Mouse (Mus musculus): ENCODE measurements around the gene Gls. TPM values are rescaled to one million over a fixed set of nuclear protein-coding genes. Genes with fewer than 3 reads are reported as not detected.
A peak's percentile ranks its signal among the peaks of the same experiment; 100 is the strongest.

Gene Gls
- total and polyA plus RNA-seq, 3 experiments: 148 to 358 (median 311) TPM

DNA sequence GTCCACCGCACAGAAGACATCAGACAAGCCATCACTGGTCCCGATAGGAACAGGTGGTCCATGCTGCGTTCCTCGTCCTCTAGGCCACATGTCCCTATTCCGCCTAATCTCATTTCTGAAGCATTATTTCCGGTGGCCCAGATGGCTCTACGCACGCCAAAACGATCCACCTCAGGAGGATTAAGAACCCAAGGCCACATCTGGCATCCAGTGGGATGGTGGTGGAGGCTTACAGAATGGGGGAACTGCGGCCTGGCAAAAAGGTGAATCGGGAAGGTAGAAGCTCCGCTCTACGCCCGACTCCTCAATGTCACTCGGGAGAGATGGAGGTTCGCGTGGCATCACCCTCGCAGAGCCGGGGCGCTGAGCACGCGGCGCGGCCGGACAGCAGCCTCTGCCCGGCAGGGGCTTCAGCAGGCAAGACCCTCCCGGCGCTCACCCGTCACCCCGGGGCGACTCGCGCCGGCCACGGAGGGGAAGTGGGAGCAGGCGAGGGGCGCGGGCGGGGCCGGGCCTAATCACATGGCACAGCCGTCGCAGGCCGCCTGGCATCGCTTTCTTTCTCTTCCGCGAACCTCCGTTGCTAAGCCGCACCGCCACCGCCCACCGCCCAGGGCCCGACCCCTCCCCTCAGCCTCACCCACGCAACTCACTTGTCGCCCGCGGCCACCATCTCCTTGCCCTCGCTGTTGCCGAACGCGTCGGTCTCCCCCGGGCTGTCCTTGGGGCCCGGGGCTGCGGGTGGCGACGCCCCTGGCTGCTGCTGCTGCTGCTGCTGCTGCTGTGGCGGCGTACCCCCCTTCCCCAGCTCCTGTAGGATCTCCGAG is 880 bp downstream of the Gls start:
- 0 out of 2 replicates have a peak, but pooled peaks have one; percentile 64 for TF ChIP-seq POLR2AphosphoS5 (IDR thresholded peaks at IDR 0.05; ENCODE audit: insufficient replicate concordance, low read depth, low read length)
- TF ChIP-seq GATA2 (IDR thresholded peaks at IDR 0.05; ENCODE audit: borderline replicate concordance, low read depth, low read length): no peak

DNA sequence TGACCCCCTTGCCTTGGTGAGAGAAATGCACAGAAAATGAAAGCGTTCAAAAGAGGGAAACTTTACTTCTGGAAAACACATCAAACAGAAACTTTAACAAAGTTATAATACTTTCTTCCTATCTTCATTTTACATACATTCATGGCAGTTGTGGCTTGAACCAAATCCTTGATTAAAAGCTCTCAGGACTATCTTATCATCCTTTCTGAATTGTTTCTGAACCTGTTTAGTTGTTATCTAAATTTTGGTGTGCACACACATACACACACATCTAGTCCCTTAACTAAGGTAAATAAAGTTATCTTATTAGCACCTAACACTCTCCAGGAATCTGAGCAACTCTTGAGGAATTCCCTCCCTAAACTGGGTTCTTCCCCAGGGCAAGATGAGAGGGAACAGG is 2.6 kb downstream of the Gls start:
- Histone ChIP-seq H3K4me1 (ENCODE audit: insufficient read depth, low read depth, low read length) (peaks cover 52% of the 10 kb centered on the region), H3K9me3 (replicated peaks) (no peaks in the 10 kb centered on the region), H3K36me3 (replicated peaks) (peaks cover 9% of the 10 kb centered on the region), H3K4me3 (ENCODE audit: low read depth, low read length) (peak overlapping the region; percentile 49; the same call in 1 of the 2 replicates), H3K27me3 (ENCODE audit: insufficient read depth, low read length) (no peaks in the 10 kb centered on the region)
- ATAC-seq (ENCODE audit: extremely low read depth, insufficient number of reproducible peaks, low FRiP score, poor library complexity, severe bottlenecking) (no peak), DNase-seq (ENCODE audit: low spot score) (no peak)
- TF ChIP-seq CTCF (IDR thresholded peaks at IDR 0.05; ENCODE audit: low read depth, low read length) (no peak), TAL1 (conservative IDR thresholded peaks at IDR 0.05; ENCODE audit: low read depth, low read length) (no peak), GATA2 (IDR thresholded peaks at IDR 0.05; ENCODE audit: borderline replicate concordance, low read depth, low read length) (no peak), GATA1 (IDR thresholded peaks at IDR 0.05; ENCODE audit: borderline replicate concordance, low read length) (no peak), POLR2AphosphoS5 (IDR thresholded peaks at IDR 0.05; ENCODE audit: insufficient replicate concordance, low read depth, low read length) (no peak)

More for the DNA sequence above, 880 bp downstream of the Gls start:
- peaks cover 4% of the 10 kb centered on the region for H3K36me3 ChIP-seq (replicated peaks)
- H3K9me3 ChIP-seq (replicated peaks): no peaks in the 10 kb centered on the region
- DNase-seq (ENCODE audit: low spot score) (peak; percentile 81), ATAC-seq (ENCODE audit: extremely low read depth, insufficient number of reproducible peaks, low FRiP score, poor library complexity, severe bottlenecking) (0 out of 2 replicates have a peak, but pooled peaks have one; percentile 10)
- H3K4me1 ChIP-seq (ENCODE audit: insufficient read depth, low read depth, low read length): peaks cover 42% of the 10 kb centered on the region
- no peaks in the 10 kb centered on the region for H3K27me3 ChIP-seq (ENCODE audit: insufficient read depth, low read length)
- peak overlapping the region; percentile 99 for H3K4me3 ChIP-seq (ENCODE audit: low read depth, low read length)

DNA sequence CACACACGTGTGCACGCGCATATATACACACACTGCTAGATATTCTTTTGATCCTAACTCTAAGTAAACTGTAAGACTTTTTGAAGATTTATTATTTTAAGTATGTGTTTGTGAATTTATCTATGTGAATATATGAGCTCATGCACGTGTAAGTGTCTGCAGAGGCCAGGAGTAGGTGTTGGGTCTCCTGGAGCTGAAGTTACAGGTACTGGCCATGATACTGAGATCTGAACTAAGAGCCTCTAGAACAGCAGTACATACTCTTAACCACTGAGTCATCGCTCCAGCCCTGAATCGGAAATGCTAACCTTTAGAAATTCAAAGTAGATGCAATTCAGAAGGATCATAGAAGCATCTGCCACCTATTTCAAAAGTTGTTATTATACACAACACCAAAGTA is 4.9 kb downstream of the Gls start:
- peaks cover 59% of the 10 kb centered on the region for H3K4me1 ChIP-seq (ENCODE audit: insufficient read depth, low read depth, low read length)
- no peak for TF ChIP-seq GATA1 (IDR thresholded peaks at IDR 0.05; ENCODE audit: borderline replicate concordance, low read length)
- no peak for TF ChIP-seq POLR2AphosphoS5 (IDR thresholded peaks at IDR 0.05; ENCODE audit: insufficient replicate concordance, low read depth, low read length)
- TF ChIP-seq GATA2 (IDR thresholded peaks at IDR 0.05; ENCODE audit: borderline replicate concordance, low read depth, low read length): no peak
- TF ChIP-seq CTCF (IDR thresholded peaks at IDR 0.05; ENCODE audit: low read depth, low read length): no peak
- no peak for TF ChIP-seq TAL1 (conservative IDR thresholded peaks at IDR 0.05; ENCODE audit: low read depth, low read length)
- ATAC-seq (ENCODE audit: extremely low read depth, insufficient number of reproducible peaks, low FRiP score, poor library complexity, severe bottlenecking) (no peak), DNase-seq (ENCODE audit: low spot score) (no peak)
- no peaks in the 10 kb centered on the region for H3K9me3 ChIP-seq (replicated peaks)
- no peaks in the 10 kb centered on the region for H3K27me3 ChIP-seq (ENCODE audit: insufficient read depth, low read length)
- H3K4me3 ChIP-seq (ENCODE audit: low read depth, low read length): no peak overlapping the region
- H3K36me3 ChIP-seq (replicated peaks): peaks cover 11% of the 10 kb centered on the region

DNA sequence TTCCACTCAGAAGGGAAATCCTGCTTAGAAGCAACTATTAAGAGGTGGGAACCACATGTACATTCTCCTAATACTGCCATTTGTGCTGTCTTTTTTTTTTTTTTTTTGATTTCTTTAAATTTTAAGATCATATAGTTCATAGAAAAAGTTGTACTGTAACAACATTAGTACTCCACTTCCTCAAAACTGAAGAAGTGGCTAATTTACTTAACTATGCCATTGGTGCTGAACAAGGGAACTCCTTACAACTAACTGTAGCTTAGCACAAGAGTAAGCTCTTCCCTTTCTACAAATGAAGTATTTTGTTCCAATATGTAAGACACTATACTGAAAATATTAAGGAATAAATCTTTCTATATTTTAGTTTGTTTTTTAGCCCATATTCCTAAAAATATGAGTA is 6.6 kb downstream of the Gls start:
- Histone ChIP-seq H3K27me3 (ENCODE audit: insufficient read depth, low read length) (no peaks in the 10 kb centered on the region), H3K4me1 (ENCODE audit: insufficient read depth, low read depth, low read length) (peaks cover 61% of the 10 kb centered on the region), H3K36me3 (replicated peaks) (peaks cover 16% of the 10 kb centered on the region), H3K4me3 (ENCODE audit: low read depth, low read length) (no peak overlapping the region), H3K9me3 (replicated peaks) (no peaks in the 10 kb centered on the region)
- no peak for DNase-seq (ENCODE audit: low spot score)
- TF ChIP-seq CTCF (IDR thresholded peaks at IDR 0.05; ENCODE audit: low read depth, low read length) (no peak), POLR2AphosphoS5 (IDR thresholded peaks at IDR 0.05; ENCODE audit: insufficient replicate concordance, low read depth, low read length) (no peak), GATA2 (IDR thresholded peaks at IDR 0.05; ENCODE audit: borderline replicate concordance, low read depth, low read length) (no peak), GATA1 (IDR thresholded peaks at IDR 0.05; ENCODE audit: borderline replicate concordance, low read length) (no peak), TAL1 (conservative IDR thresholded peaks at IDR 0.05; ENCODE audit: low read depth, low read length) (no peak)
- peak; percentile 37; the same call in 1 of the 2 replicates for ATAC-seq (ENCODE audit: extremely low read depth, insufficient number of reproducible peaks, low FRiP score, poor library complexity, severe bottlenecking)

DNA sequence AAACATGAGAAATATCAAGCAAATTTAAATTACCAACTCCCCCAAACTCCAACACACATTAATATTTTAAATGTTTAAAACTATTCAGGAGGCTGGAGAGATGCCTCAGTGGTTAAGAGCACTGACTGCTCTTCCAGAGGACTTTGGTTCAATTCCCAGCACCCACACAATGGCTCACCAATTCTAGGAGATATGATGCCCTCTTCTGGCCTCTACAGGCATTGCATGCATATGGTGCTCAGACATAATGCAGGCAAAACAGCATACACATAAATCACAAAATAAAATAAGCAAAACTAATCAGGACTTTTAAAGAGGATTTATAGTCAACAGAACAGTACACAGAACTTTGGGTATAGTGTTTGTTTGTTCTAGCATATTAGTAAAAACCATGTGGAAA is 16.3 kb downstream of the Gls start:
- Histone ChIP-seq H3K27me3 (ENCODE audit: insufficient read depth, low read length) (no peaks in the 10 kb centered on the region), H3K4me3 (ENCODE audit: low read depth, low read length) (no peak overlapping the region), H3K9me3 (replicated peaks) (no peaks in the 10 kb centered on the region), H3K36me3 (replicated peaks) (peaks cover 52% of the 10 kb centered on the region), H3K4me1 (ENCODE audit: insufficient read depth, low read depth, low read length) (peaks cover 3% of the 10 kb centered on the region; the same call in 1 of the 2 replicates)
- TF ChIP-seq CTCF (IDR thresholded peaks at IDR 0.05; ENCODE audit: low read depth, low read length) (0 out of 2 replicates have a peak, but pooled peaks have one; percentile 19), GATA1 (IDR thresholded peaks at IDR 0.05; ENCODE audit: borderline replicate concordance, low read length) (no peak)
- DNase-seq (ENCODE audit: low spot score): no peak
- ATAC-seq (ENCODE audit: extremely low read depth, insufficient number of reproducible peaks, low FRiP score, poor library complexity, severe bottlenecking): no peak

DNA sequence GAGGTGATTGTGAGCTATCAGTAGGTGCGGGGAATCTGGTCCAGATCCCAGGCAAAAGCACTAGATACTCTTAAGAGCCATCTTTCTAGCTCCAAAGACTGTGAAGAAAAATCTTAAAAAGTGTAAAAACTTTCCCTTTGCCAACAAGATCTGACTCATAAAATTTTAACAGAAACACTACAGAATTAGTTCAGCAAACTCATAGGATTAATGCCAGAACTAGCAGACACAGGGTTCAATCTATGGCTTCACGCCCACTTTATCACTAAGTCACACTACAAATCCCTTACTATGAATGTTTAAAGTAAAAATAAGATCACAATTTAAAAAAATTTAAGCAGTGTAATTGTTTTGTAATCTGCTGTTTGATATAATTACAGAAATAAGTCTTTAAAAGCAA is 50.0 kb downstream of the Gls start:
- H3K9me3 ChIP-seq (replicated peaks): no peaks in the 10 kb centered on the region
- ATAC-seq (ENCODE audit: extremely low read depth, insufficient number of reproducible peaks, low FRiP score, poor library complexity, severe bottlenecking) (no peak), DNase-seq (ENCODE audit: low spot score) (no peak)
- no peaks in the 10 kb centered on the region for H3K27me3 ChIP-seq (ENCODE audit: insufficient read depth, low read length)
- no peak overlapping the region for H3K4me3 ChIP-seq (ENCODE audit: low read depth, low read length)
- TF ChIP-seq POLR2AphosphoS5 (IDR thresholded peaks at IDR 0.05; ENCODE audit: insufficient replicate concordance, low read depth, low read length) (no peak), TAL1 (conservative IDR thresholded peaks at IDR 0.05; ENCODE audit: low read depth, low read length) (no peak), CTCF (IDR thresholded peaks at IDR 0.05; ENCODE audit: low read depth, low read length) (no peak), GATA2 (IDR thresholded peaks at IDR 0.05; ENCODE audit: borderline replicate concordance, low read depth, low read length) (no peak), GATA1 (IDR thresholded peaks at IDR 0.05; ENCODE audit: borderline replicate concordance, low read length) (no peak)
- peaks cover 42% of the 10 kb centered on the region for H3K36me3 ChIP-seq (replicated peaks)
- no peaks in the 10 kb centered on the region for H3K4me1 ChIP-seq (ENCODE audit: insufficient read depth, low read depth, low read length)

Measured in G1E (cell line).